Mouse (Mus musculus) heart, embryonic 15.5 days (tissue): ENCODE measurements around the gene Slc22a18. TPM values are rescaled to one million over a fixed set of nuclear protein-coding genes. Genes with fewer than 3 reads are reported as not detected.

Experiments used
- ATAC-seq: fragments of 200-750 bp; cut with Nextera tagmentation; replicated peaks from 2 replicates; pipeline ENCODE4 v1.8.0; 2017; ENCODE audit warnings: low read depth, moderate TSS enrichment; ENCODE audit not compliant: insufficient number of reproducible peaks, insufficient read depth, low FRiP score
- H3K27ac ChIP-seq: fragments of 300-500 bp; sonication (generic); 2 replicates; pipeline ENCODE4 v1.5.1; 2015; ENCODE audit warnings: mild to moderate bottlenecking, inconsistent platforms
- H3K27me3 ChIP-seq: fragments of 300-500 bp; sonication (generic); 2 replicates; pipeline ENCODE4 v1.6.1; 2015; ENCODE audit warnings: inconsistent platforms
- H3K36me3 ChIP-seq: fragments of 300-500 bp; sonication (generic); 2 replicates; pipeline ENCODE4 v1.6.1; 2015; ENCODE audit warnings: mild to moderate bottlenecking, inconsistent platforms
- H3K4me1 ChIP-seq: fragments of 300-500 bp; sonication (generic); replicated peaks from 2 replicates; pipeline ENCODE4 v1.6.1; 2015; ENCODE audit warnings: inconsistent platforms
- H3K4me2 ChIP-seq: fragments of 300-500 bp; sonication (generic); 2 replicates; pipeline ENCODE4 v1.6.1; 2015; ENCODE audit warnings: inconsistent platforms, mild to moderate bottlenecking, moderate library complexity
- H3K4me3 ChIP-seq: fragments of 300-500 bp; sonication (generic); 2 replicates; pipeline ENCODE4 v1.5.1; 2015; ENCODE audit warnings: mild to moderate bottlenecking, inconsistent platforms
- H3K9ac ChIP-seq: fragments of 300-500 bp; sonication (generic); 2 replicates; pipeline ENCODE4 v1.6.1; 2015; ENCODE audit warnings: mild to moderate bottlenecking, inconsistent platforms
- H3K9me3 ChIP-seq: fragments of 300-500 bp; sonication (generic); replicated peaks from 2 replicates; pipeline ENCODE4 v1.6.1; 2016; ENCODE audit warnings: inconsistent platforms
- WGBS: fragments of 180-500 bp; shearing (Covaris S2); methylation state at CpG from one replicate; pipeline ENCODE4 v1.1.7; 2015; ENCODE audit warnings: mixed read lengths; 5-methylcytosine and 5-hydroxymethylcytosine counted together
- polyA plus RNA-seq: library from polyadenylated mRNA; unstranded; fragments of >200 nt; fragmentation: Nextera tagmentation; extraction: Ambion mirVana; gene quantifications from 2 replicates; pipeline ENCODE4 v1.2.1, GENCODE M21; 2015

Gene Slc22a18
- polyA plus RNA-seq, 1 experiment from 2014 or later, result 0.82 TPM

GRCm38 (mm10) chr7:143464811-143465560, 8.6 kb upstream of the Slc22a18 start:
- peak overlapping the region; percentile 70 for H3K4me2 ChIP-seq
- H3K36me3 ChIP-seq, result no peaks in the 10 kb centered on the region
- H3K27me3 ChIP-seq, result peaks cover 2% of the 10 kb centered on the region; the same call in 1 of the 2 replicates
- ATAC-seq, result peak; percentile 25
- 13% methylated on average over 56 of the region's 56 CpGs for WGBS
- H3K9me3 ChIP-seq, result no peaks in the 10 kb centered on the region
- H3K9ac ChIP-seq, result peak overlapping the region; percentile 23
- H3K4me3 ChIP-seq, result peak overlapping the region; percentile 42
- peak overlapping the region; percentile 51 for H3K27ac ChIP-seq
- peaks cover 49% of the 10 kb centered on the region for H3K4me1 ChIP-seq

- H3K4me1 ChIP-seq, result peaks cover 41% of the 10 kb centered on the region
- no peak overlapping the region for H3K4me2 ChIP-seq
- H3K27me3 ChIP-seq, result peaks cover 2% of the 10 kb centered on the region; the same call in 1 of the 2 replicates
- H3K4me3 ChIP-seq, result no peak overlapping the region
- 31% methylated on average over 14 of the region's 14 CpGs for WGBS
- no peak for ATAC-seq
- no peaks in the 10 kb centered on the region for H3K36me3 ChIP-seq
- H3K9me3 ChIP-seq, result no peaks in the 10 kb centered on the region
- no peak overlapping the region for H3K27ac ChIP-seq
- H3K9ac ChIP-seq, result no peak overlapping the region
Measured at GRCm38 (mm10) chr7:143466099-143466677, 7.3 kb upstream of the Slc22a18 start.

GRCm38 (mm10) chr7:143467714-143468113, 5.8 kb upstream of the Slc22a18 start:
- Histone ChIP-seq H3K4me2 (no peak overlapping the region), H3K36me3 (no peaks in the 10 kb centered on the region), H3K9ac (no peak overlapping the region), H3K27me3 (peaks cover 2% of the 10 kb centered on the region; the same call in 1 of the 2 replicates), H3K9me3 (no peaks in the 10 kb centered on the region), H3K27ac (no peak overlapping the region), H3K4me1 (peaks cover 32% of the 10 kb centered on the region), H3K4me3 (no peak overlapping the region)
- no peak for ATAC-seq
- 25% methylated on average over 6 of the region's 6 CpGs for WGBS

- WGBS, result 10% methylated on average over 8 of the region's 8 CpGs
- no peaks in the 10 kb centered on the region for H3K36me3 ChIP-seq
- H3K4me2 ChIP-seq, result no peak overlapping the region
- H3K9me3 ChIP-seq, result no peaks in the 10 kb centered on the region
- H3K4me3 ChIP-seq, result no peak overlapping the region
- peaks cover 17% of the 10 kb centered on the region for H3K4me1 ChIP-seq
- H3K27me3 ChIP-seq, result peaks cover 2% of the 10 kb centered on the region; the same call in 1 of the 2 replicates
- no peak overlapping the region for H3K9ac ChIP-seq
- H3K27ac ChIP-seq, result no peak overlapping the region
- no peak; the same call in 1 of the 2 replicates for ATAC-seq
Measured at GRCm38 (mm10) chr7:143469946-143470345, 3.6 kb upstream of the Slc22a18 start.

GRCm38 (mm10) chr7:143474811-143475210, 1.3 kb downstream of the Slc22a18 start:
- WGBS, result 32% methylated on average over 10 of the region's 10 CpGs
- peaks cover 1% of the 10 kb centered on the region for H3K4me1 ChIP-seq
- peaks cover 13% of the 10 kb centered on the region for H3K27me3 ChIP-seq
- no peak for ATAC-seq
- no peaks in the 10 kb centered on the region for H3K36me3 ChIP-seq
- H3K9ac ChIP-seq, result no peak overlapping the region
- H3K4me3 ChIP-seq, result no peak overlapping the region
- H3K27ac ChIP-seq, result no peak overlapping the region
- H3K4me2 ChIP-seq, result no peak overlapping the region
- H3K9me3 ChIP-seq, result no peaks in the 10 kb centered on the region

GRCm38 (mm10) chr7:143475876-143476275, 2.3 kb downstream of the Slc22a18 start:
- H3K9me3 ChIP-seq, result no peaks in the 10 kb centered on the region
- no peak overlapping the region for H3K4me3 ChIP-seq
- no peak overlapping the region for H3K27ac ChIP-seq
- no peaks in the 10 kb centered on the region for H3K4me1 ChIP-seq
- no peak for ATAC-seq
- H3K36me3 ChIP-seq, result no peaks in the 10 kb centered on the region
- no peak overlapping the region for H3K4me2 ChIP-seq
- 63% methylated on average over 11 of the region's 11 CpGs for WGBS
- H3K9ac ChIP-seq, result no peak overlapping the region
- peaks cover 19% of the 10 kb centered on the region for H3K27me3 ChIP-seq

GRCm38 (mm10) chr7:143476702-143477335, 3.3 kb downstream of the Slc22a18 start:
- Histone ChIP-seq H3K4me1 (no peaks in the 10 kb centered on the region), H3K4me2 (no peak overlapping the region), H3K36me3 (no peaks in the 10 kb centered on the region), H3K9ac (no peak overlapping the region), H3K4me3 (no peak overlapping the region), H3K27ac (no peak overlapping the region), H3K27me3 (peaks cover 24% of the 10 kb centered on the region), H3K9me3 (no peaks in the 10 kb centered on the region)
- ATAC-seq, result no peak
- 81% methylated on average over 3 of the region's 3 CpGs for WGBS

- Histone ChIP-seq H3K4me3 (no peak overlapping the region), H3K27ac (no peak overlapping the region), H3K4me2 (no peak overlapping the region), H3K4me1 (no peaks in the 10 kb centered on the region), H3K9me3 (no peaks in the 10 kb centered on the region), H3K36me3 (no peaks in the 10 kb centered on the region), H3K27me3 (peaks cover 28% of the 10 kb centered on the region), H3K9ac (no peak overlapping the region)
- WGBS, result 82% methylated on average over 5 of the region's 5 CpGs
- no peak for ATAC-seq
Measured at GRCm38 (mm10) chr7:143477800-143478199, 4.3 kb downstream of the Slc22a18 start.

GRCm38 (mm10) chr7:143480498-143480897, 7.0 kb downstream of the Slc22a18 start:
- Histone ChIP-seq H3K4me2 (no peak overlapping the region), H3K4me1 (no peaks in the 10 kb centered on the region), H3K27ac (no peak overlapping the region), H3K9ac (no peak overlapping the region), H3K36me3 (no peaks in the 10 kb centered on the region), H3K27me3 (peaks cover 40% of the 10 kb centered on the region), H3K4me3 (no peak overlapping the region), H3K9me3 (no peaks in the 10 kb centered on the region)
- 0 out of 2 replicates have a peak, but pooled peaks have one; percentile 2 for ATAC-seq
- 24% methylated on average over 13 of the region's 13 CpGs for WGBS

- WGBS, result 42% methylated on average over 5 of the region's 5 CpGs
- Histone ChIP-seq H3K4me2 (no peak overlapping the region), H3K27me3 (peaks cover 40% of the 10 kb centered on the region), H3K36me3 (no peaks in the 10 kb centered on the region), H3K27ac (no peak overlapping the region), H3K9me3 (no peaks in the 10 kb centered on the region), H3K4me3 (no peak overlapping the region), H3K9ac (no peak overlapping the region), H3K4me1 (no peaks in the 10 kb centered on the region)
- ATAC-seq, result no peak
Measured at GRCm38 (mm10) chr7:143481806-143482387, 8.4 kb downstream of the Slc22a18 start.

GRCm38 (mm10) chr7:143482541-143482940, 9.0 kb downstream of the Slc22a18 start:
- Histone ChIP-seq H3K4me3 (no peak overlapping the region), H3K4me2 (no peak overlapping the region), H3K9ac (no peak overlapping the region), H3K9me3 (no peaks in the 10 kb centered on the region), H3K4me1 (no peaks in the 10 kb centered on the region), H3K27me3 (peaks cover 37% of the 10 kb centered on the region), H3K36me3 (no peaks in the 10 kb centered on the region), H3K27ac (no peak overlapping the region)
- ATAC-seq, result no peak
- WGBS, result 21% methylated on average over 6 of the region's 6 CpGs
